Mouse (Mus musculus) CD4-positive, CD25-positive, alpha-beta regulatory T cell, adult 2 months (primary cell): Measurements from ENCODE around the gene Wwc2.

Experiments used
- DNase-seq: peaks from one replicate; pipeline ENCODE4 v3.0.0-alpha.2; 2012; ENCODE audit warnings: low read depth, low spot score

Wwc2 gene

GRCm38 (mm10) chr8:47939933-47940870, 50.5 kb downstream of the Wwc2 start:
- no peak for DNase-seq

DNA sequence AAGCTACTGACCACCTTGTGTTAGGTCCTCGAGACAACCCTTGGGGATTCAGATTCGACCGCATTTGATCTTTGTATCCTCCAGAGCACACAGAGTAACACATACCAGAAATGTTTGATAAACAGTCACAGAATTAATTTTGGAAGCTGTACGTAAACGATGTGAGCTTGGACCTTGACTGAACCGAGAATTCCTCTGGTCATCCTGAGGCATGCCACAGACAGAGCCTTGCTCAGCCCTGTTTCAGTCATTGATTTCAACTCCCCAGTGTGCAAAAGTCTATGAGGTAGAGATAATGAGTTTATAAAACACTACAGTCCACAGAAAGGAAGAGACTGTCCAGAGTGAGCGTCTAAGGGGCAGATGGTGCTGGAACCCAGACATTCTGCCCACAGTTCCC, 51.5 kb downstream of the Wwc2 start:
- DNase-seq: no peak

DNA sequence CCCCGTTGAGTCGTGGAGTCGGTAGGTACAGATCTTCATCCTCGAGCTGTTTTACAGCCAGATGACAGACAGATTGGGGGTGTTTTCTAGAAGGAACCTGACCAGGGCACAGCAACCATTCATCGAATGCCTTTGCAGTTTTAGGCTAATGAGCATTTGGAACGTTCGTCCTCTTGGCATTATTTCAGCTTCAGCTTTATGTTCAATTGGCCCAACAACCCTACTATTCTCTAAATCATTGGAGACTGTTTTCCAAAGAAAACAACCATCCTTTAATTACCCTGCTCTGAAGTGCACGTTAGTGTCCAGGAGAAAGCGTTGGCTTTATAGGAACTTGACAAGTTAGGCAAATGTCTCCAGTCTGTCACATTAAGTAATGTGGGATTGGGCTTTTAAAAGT, 54.3 kb downstream of the Wwc2 start:
- no peak for DNase-seq

DNA sequence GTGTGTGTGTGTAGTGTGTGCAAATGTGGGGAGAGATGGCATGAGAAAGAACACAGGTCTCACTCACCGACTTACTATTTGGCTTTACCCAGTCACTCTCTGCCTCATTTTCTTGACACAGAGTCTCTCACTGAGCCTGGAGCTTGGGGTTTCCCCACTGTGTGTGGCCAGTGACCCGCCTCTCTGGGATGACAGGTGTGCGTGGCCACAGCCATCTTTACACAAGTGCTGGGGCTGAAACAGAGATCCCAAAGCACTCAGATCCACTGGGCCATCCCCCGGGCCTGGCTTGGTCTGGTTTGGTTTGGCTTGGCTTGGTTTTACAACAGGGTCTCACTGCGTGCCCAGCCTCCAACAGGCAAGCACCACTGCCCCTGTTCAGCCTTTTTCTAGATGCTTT, 55.3 kb downstream of the Wwc2 start:
- no peak for DNase-seq

DNA sequence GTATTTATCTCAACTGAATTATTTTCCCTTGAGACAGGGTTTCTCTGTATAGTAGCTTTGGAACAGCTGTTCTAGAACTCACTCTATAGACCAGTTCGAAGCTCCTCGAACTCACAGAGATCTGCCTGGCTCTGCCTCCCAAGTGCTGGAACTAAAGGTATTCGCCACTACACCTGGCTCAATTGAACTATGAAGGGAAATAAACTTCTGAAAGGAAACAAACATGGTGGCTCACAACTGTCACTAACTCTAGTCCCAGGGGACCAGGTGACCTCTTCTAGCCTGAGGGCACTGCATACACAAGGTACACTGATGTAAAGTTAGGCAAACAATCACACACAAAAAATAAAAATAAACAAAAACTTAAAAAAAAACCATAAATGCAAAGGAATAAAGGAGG, 57.6 kb downstream of the Wwc2 start:
- DNase-seq: no peak

DNA sequence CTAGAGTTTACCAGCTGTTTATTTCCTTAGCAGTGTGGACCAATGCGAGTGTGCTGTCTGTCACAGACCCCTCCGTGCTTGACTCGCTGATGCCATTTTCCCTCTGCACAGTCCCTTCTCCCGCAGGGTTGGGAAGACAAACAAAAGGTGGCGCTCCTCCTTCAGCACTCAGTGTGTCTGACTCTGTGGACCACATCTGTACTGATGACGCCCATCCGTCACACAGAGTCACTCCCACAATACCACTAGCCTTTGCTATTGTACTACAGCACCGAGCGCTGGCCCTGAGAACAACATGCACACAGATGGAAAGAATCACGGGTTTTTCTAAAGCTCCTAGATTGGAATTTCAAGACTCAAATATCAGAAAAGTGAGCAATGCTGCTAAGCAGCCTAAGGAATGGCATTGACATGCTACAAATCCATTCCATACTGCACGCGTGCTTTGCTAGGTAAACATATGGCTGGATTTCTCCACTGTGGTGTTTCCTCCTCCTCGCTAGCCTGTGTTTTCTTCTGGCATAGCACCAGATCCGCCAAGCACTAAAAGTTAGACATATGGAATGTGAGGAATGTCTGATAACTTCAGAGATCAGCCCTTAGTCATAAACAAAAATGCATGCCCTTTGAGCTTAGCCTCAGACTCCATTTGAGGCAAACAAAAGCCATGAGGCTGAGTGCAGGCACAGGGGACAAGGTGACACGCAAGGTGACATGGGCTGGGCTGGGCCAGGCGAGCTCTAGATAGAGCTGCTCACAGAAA, 58.5 kb downstream of the Wwc2 start:
- no peak for DNase-seq

GRCm38 (mm10) chr8:47931371-47931770, 59.4 kb downstream of the Wwc2 start:
- DNase-seq: no peak

GRCm38 (mm10) chr8:47929615-47930014, 61.1 kb downstream of the Wwc2 start:
- DNase-seq: no peak

DNA sequence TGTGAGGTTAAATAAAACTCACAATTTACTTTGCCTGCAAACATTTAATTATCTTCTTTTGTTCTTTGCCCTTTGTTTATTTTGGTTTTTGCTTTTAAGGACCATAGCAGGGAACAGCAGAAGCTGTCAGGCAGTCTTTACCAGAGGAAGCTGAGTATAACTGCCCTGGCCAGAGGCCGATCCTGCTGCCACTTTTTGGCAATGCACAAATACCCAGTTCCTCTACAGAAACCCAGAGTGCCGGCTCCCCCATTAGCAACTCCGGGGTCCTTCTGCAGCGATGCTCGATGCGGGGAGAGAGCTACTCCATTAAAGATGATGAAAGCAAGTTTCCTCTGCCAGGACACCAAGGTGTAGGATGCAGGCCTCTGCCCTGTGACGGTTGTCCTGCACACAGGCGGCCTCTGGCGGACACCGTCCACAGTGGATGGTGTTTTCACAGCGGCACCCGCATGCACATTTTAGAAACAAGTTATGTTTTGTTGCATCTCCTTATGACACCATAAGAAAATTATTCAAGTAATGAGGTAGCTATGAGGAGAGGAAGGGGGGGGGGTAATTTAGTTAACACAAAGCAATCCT, 62.0 kb downstream of the Wwc2 start:
- no peak for DNase-seq

DNA sequence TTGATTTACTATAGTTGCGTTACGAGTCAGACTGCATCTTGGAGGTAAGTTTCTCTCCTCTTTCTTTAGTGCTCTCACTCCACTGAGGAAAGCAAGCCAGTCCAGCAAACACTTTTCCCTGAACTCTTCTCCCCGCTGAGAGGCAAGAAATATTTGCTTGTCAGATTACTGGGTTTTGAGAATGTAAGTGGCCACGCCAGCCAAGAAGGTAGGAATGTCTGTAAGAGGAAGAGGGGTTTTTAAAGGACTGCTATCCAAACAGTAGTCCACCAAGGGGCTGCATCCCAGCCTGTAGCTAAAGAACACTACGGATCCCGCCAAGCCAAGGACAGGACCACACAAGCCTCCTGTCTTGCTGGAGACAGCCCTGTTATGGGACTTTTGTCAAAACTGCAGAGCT, 65.8 kb downstream of the Wwc2 start:
- no peak for DNase-seq

GRCm38 (mm10) chr8:47922816-47923215, 67.9 kb downstream of the Wwc2 start:
- DNase-seq: no peak

- DNase-seq: no peak
These were observed 68.7 kb downstream of the Wwc2 start for GRCm38 (mm10) chr8:47922011-47922410.

DNA sequence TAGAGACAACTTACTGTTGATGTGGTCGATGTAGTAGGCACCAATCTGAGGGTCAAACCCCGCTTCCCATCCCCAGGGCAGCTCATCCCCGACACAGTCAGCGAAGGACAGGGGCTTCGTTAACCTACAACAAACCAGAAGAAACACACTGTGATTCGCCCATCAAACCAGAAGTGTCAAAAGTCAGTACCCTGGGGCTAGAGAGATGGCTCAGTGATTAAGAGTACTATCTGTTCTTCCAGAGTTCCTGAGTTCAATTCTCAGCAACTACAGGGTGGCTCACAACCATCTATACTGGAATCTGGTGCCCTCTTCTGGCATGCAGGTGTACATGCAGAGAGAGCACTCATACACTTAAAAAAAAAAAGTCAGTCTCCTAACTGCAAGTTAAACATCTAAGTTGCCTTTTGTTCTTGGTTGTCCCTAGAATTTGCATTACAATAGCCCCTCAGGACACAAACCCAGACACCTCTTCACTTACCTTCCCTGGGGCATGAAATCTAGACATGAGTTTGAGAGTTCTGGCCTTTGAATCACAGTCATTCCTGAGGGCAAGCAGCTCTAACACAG, 70.1 kb downstream of the Wwc2 start:
- DNase-seq: no peak

GRCm38 (mm10) chr8:47917060-47918035, 73.4 kb downstream of the Wwc2 start:
- no peak for DNase-seq

GRCm38 (mm10) chr8:47915521-47915920, 75.2 kb downstream of the Wwc2 start:
- DNase-seq: no peak

GRCm38 (mm10) chr8:47914946-47915345, 75.8 kb downstream of the Wwc2 start:
- no peak for DNase-seq

GRCm38 (mm10) chr8:47914161-47914560, 76.6 kb downstream of the Wwc2 start:
- no peak for DNase-seq

- no peak for DNase-seq
These were observed 77.1 kb downstream of the Wwc2 start for GRCm38 (mm10) chr8:47913621-47914020.

GRCm38 (mm10) chr8:47909681-47910080, 81.0 kb downstream of the Wwc2 start:
- DNase-seq: no peak

- no peak for DNase-seq
These were observed 83.7 kb downstream of the Wwc2 start for GRCm38 (mm10) chr8:47907056-47907455.

DNA sequence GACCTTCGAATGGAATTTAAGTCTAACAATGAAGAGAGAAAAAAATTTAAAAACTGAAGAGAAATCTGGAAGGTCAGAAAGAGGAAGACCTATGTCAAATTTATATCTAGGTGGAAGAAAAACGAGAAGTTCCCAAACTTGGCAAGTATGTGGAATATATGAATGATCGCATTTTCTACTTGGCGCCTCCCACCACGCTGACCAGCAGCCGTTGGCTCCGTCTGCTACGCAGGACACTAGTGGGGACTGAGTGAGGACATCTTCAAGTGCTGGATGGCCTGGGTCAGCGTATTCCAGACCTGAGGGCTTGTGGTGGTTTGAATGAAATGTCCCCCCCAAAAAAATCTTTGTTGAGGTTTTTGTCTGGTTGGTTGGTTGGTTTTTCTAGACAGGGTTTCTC, 84.6 kb downstream of the Wwc2 start:
- no peak for DNase-seq
